Mouse (Mus musculus): ENCODE data around the gene Glt6d1. TPM values are rescaled to one million over a fixed set of nuclear protein-coding genes. Genes with fewer than 3 reads are reported as not detected.

Glt6d1 gene
- total RNA-seq, 2 experiments from 2014 or later = not detected

- no peak for DNase-seq (ENCODE audit: low spot score)
Measured at GRCm38 (mm10) chr2:25797635-25798034, 18.0 kb downstream of the Glt6d1 start.

GRCm38 (mm10) chr2:25789092-25789491 lies 26.6 kb downstream of the Glt6d1 start:
- no peak for DNase-seq (ENCODE audit: low spot score)

- no peak for DNase-seq (ENCODE audit: low spot score)
Measured at GRCm38 (mm10) chr2:25785573-25786322, 29.9 kb downstream of the Glt6d1 start.

GRCm38 (mm10) chr2:25781957-25782356 lies 33.7 kb downstream of the Glt6d1 start, which contains the start of gene Gm13539:
Gm13539 (plus strand) TSS chr2:25782257.
- DNase-seq (ENCODE audit: low spot score) = no peak

- DNase-seq (ENCODE audit: low spot score) = no peak
Measured at GRCm38 (mm10) chr2:25780921-25781320, 34.7 kb downstream of the Glt6d1 start.

GRCm38 (mm10) chr2:25779076-25779475 lies 36.6 kb downstream of the Glt6d1 start:
- no peak for DNase-seq (ENCODE audit: low spot score)

GRCm38 (mm10) chr2:25776717-25777116 lies 38.9 kb downstream of the Glt6d1 start, which contains the start of gene Lcn11:
Lcn11 (plus strand) TSS chr2:25777017.
- no peak for DNase-seq (ENCODE audit: low spot score)

GRCm38 (mm10) chr2:25775991-25776390 lies 39.7 kb downstream of the Glt6d1 start:
- DNase-seq (ENCODE audit: low spot score) = no peak

GRCm38 (mm10) chr2:25774640-25775039 lies 41.0 kb downstream of the Glt6d1 start:
- no peak for DNase-seq (ENCODE audit: low spot score)

GRCm38 (mm10) chr2:25773507-25773906 lies 42.1 kb downstream of the Glt6d1 start:
- DNase-seq (ENCODE audit: low spot score) = no peak

- no peak for DNase-seq (ENCODE audit: low spot score)
Measured at GRCm38 (mm10) chr2:25767764-25768163, 47.9 kb downstream of the Glt6d1 start.

GRCm38 (mm10) chr2:25765269-25765668 lies 50.4 kb downstream of the Glt6d1 start, which contains the start of gene Lcn3:
Lcn3 (plus strand) TSS chr2:25765569.
- DNase-seq (ENCODE audit: low spot score) = no peak

GRCm38 (mm10) chr2:25758064-25758625 lies 57.5 kb downstream of the Glt6d1 start:
- DNase-seq (ENCODE audit: low spot score) = no peak

- no peak for DNase-seq (ENCODE audit: low spot score)
Measured at GRCm38 (mm10) chr2:25754201-25754600, 61.4 kb downstream of the Glt6d1 start.

Other genes starting within 250 kb of the Glt6d1 start
- gene Mamdc4, start 241.0 kb downstream of the Glt6d1 start, total RNA-seq (2021) = under 1 TPM; 0.12 to 0.34 TPM
- 10 to 100 TPM; 54.6 to 57.5 TPM for gene Phpt1, start 240.6 kb downstream of the Glt6d1 start, total RNA-seq (2021)
- gene Ajm1, start 234.1 kb downstream of the Glt6d1 start, total RNA-seq (2021) = not detected
- 10 to 100 TPM; 75.3 to 82.5 TPM for gene Rabl6, start 207.3 kb downstream of the Glt6d1 start, total RNA-seq (2021)
- gene Ccdc183, start 198.2 kb downstream of the Glt6d1 start, total RNA-seq (2021) = not detected
- gene Tmem141, start 193.8 kb downstream of the Glt6d1 start, total RNA-seq (2021) = 10 to 100 TPM; 17.1 to 17.3 TPM
- gene Fcna, start 187.8 kb downstream of the Glt6d1 start, total RNA-seq (2021) = 1 to 10 TPM; 2.4 to 3.0 TPM
- 1 to 10 TPM; 4.5 to 5.0 TPM for gene Lcn8, start 162.7 kb downstream of the Glt6d1 start, total RNA-seq (2021)
- gene Lcn5, start 157.9 kb downstream of the Glt6d1 start, total RNA-seq (2021) = not detected
- not detected for gene Lcn6, start 139.1 kb downstream of the Glt6d1 start, total RNA-seq (2021)
- not detected for gene Lcn10, start 133.1 kb downstream of the Glt6d1 start, total RNA-seq (2021)
- gene Obp2a, start 115.8 kb downstream of the Glt6d1 start, total RNA-seq (2021) = not detected
- 10 to 100 TPM; 15.6 to 16.3 TPM for gene Bmyc, start 109.1 kb downstream of the Glt6d1 start, total RNA-seq (2021)
- gene Obp2b, start 78.8 kb downstream of the Glt6d1 start, total RNA-seq (2021) = not detected
- gene Lcn3, start 50.3 kb downstream of the Glt6d1 start, total RNA-seq (2021) = not detected
- not detected for gene Lcn11, start 38.8 kb downstream of the Glt6d1 start, total RNA-seq (2021)
- not detected for gene Gm13539, start 33.6 kb downstream of the Glt6d1 start, total RNA-seq (2021)
- gene Lcn9, start 7.3 kb upstream of the Glt6d1 start, total RNA-seq (2021) = not detected
- not detected for gene Sohlh1, start 31.4 kb upstream of the Glt6d1 start, total RNA-seq (2021)
- gene Kcnt1, start 47.9 kb upstream of the Glt6d1 start, total RNA-seq (2021) = under 1 TPM; 0.34 to 0.47 TPM
- 10 to 100 TPM; 41.6 to 52.5 TPM for gene Camsap1, start 167.4 kb upstream of the Glt6d1 start, total RNA-seq (2021)
- 100 to 1,000 TPM; 210 to 235 TPM for gene Ubac1, start 205.9 kb upstream of the Glt6d1 start, total RNA-seq (2021)

Measured in gastrocnemius, adult 18-20 months (tissue).